Mouse (Mus musculus): ENCODE results near the gene Acta2.

DNA sequence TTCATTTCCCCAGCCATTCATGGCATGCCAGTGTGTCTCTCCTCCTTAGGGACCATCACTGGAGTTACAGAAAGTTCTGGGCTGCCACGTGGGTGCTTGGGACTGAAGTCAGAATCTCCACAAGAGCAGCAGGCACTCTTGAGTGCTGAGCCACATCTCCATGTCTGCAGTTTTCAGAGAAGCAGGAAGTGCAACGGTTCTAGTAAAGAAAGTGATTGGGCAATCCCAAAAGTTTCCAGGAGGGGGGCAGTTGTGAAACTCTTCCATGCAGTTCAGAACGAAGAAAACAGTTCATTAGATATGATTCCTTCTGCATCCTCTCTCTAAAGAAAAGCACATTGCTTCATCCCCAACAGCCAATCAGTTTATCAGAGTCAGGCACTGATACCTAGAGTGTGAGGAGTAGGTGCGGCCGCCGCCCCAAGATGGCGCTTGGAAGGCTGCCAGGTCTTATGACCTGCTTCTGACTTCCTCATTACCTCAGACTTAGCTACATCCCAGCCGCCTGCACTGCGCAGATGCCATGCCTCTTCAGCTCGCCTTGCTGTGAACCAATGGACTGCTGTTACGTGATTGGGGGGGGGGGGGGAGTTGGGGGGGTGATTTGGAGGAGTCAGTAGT, 14.8 kb upstream of the Acta2 start:
- no peak for TF ChIP-seq CTCF (IDR thresholded peaks at IDR 0.05; ENCODE audit: insufficient read depth, low read depth, low read length)
- TF ChIP-seq POLR2A (IDR thresholded peaks at IDR 0.05; ENCODE audit: insufficient read depth, low read depth, low read length): no peak

All from olfactory bulb, adult 2 months (tissue).